Mouse (Mus musculus): Measurements from ENCODE around the gene Myo1e. TPM values are rescaled to one million over a fixed set of nuclear protein-coding genes. Genes with fewer than 3 reads are reported as not detected.
A peak's percentile ranks its signal among the peaks of the same experiment; 100 is the strongest.

Gene Myo1e
- 11.2 and 11.3 TPM in 2 replicates for polyA plus RNA-seq (2014; fragmentation: Nextera tagmentation; extraction: Ambion mirVana)

DNA sequence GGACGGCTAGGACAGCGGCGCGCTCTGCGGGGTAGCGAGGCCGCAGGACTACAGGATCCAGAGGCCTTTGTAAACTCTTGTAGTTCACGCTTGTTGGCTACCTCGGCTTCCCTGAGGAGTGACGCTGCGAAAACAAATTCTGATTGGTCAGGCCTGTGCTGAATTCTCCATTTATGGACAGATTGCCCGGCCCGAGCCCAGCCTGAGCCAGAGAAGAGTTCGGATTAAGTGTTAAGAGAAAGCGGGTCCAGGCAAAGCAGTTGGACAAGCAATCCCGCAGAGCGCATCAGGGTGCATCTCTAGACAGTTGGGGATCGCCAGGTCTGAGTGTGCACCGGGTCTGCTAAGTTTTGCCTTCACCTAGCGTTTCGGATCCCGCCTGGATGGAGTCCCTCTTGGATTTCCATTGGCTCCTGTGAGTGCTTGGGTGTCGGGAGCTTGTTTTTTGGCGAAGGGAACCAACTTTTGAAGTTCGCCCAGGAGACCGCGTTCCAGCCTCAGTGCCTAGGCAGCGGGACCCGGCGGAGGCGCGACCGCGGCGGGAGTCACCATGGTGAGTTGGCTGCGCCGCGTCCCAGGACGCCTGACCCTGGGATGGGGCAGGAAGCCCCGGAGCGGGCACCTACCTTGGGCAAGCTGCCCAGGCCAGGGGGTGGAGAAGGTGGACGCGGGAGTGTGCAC is at the start of gene Myo1e:
Gene Myo1e (plus strand): TSS at position 200 of the 681 bp plus-strand sequence.
- ATAC-seq (ENCODE audit: insufficient number of reproducible peaks, insufficient read depth, low FRiP score, low read depth), result peak; percentile 92
- H3K27ac ChIP-seq (replicated peaks in 1 of 2; ENCODE audit: control insufficient read depth in 1 of 2, insufficient read depth in 1 of 2, low read depth in 2 of 2, low read length in 2 of 2), result peak within 1 kb of the TSS; percentile 87 to 97
- H3K27me3 ChIP-seq (ENCODE audit: control insufficient read depth, insufficient read depth, low read length), result no peaks in the 10 kb centered on the region
- peaks cover 5 to 16% of the 10 kb centered on the region in 2 experiments for H3K4me1 ChIP-seq (ENCODE audit: control insufficient read depth in 2 of 2, insufficient read depth in 2 of 2, low read length in 2 of 2)
- WGBS, result under 1% methylated on average over 43 of the region's 43 CpGs
- H3K9ac ChIP-seq (ENCODE audit: low read length), result peak within 1 kb of the TSS; percentile 81
- H3K36me3 ChIP-seq (ENCODE audit: control insufficient read depth, insufficient read depth, low read length), result no peaks in the 10 kb centered on the region
- peak within 1 kb of the TSS; percentile 92 for H3K4me2 ChIP-seq (ENCODE audit: low read length)
- peak within 1 kb of the TSS; percentile 51 to 72 for H3K4me3 ChIP-seq (ENCODE audit: control insufficient read depth in 1 of 2, insufficient read depth in 1 of 2, low read depth in 1 of 2, low read length in 2 of 2)
- no peaks in the 10 kb centered on the region for H3K9me3 ChIP-seq (ENCODE audit: control insufficient read depth, low read length)

DNA sequence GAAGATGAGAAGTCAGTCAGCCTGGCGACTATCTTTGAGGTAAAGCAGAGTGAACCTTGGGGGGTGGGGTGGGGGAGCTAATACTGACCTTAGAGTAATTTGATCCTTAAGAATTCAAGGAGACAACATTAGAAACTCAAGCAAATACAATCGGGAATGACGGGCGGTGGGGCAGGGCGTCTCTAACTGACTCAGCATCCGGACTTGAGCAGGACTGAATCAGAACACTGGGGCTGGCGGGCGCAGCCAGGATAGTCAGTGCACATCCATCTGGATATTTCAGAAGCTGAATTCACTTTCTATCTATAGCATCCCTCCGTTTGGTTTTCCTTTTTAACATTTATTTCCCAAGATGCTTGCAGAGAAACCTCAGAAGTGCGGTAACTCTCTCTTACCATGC is 47.1 kb upstream of the Myo1e start:
- Histone ChIP-seq H3K4me3 (ENCODE audit: control insufficient read depth in 1 of 2, insufficient read depth in 1 of 2, low read depth in 1 of 2, low read length in 2 of 2) (no peak overlapping the region), H3K4me2 (ENCODE audit: low read length) (no peak overlapping the region), H3K27ac (replicated peaks in 1 of 2; ENCODE audit: control insufficient read depth in 1 of 2, insufficient read depth in 1 of 2, low read depth in 2 of 2, low read length in 2 of 2) (no peak overlapping the region), H3K9me3 (ENCODE audit: control insufficient read depth, low read length) (no peaks in the 10 kb centered on the region), H3K4me1 (ENCODE audit: control insufficient read depth in 2 of 2, insufficient read depth in 2 of 2, low read length in 2 of 2) (no peaks in the 10 kb centered on the region), H3K9ac (ENCODE audit: low read length) (no peak overlapping the region), H3K27me3 (ENCODE audit: control insufficient read depth, insufficient read depth, low read length) (no peaks in the 10 kb centered on the region), H3K36me3 (ENCODE audit: control insufficient read depth, insufficient read depth, low read length) (no peaks in the 10 kb centered on the region)
- no peak for ATAC-seq (ENCODE audit: insufficient number of reproducible peaks, insufficient read depth, low FRiP score, low read depth)
- WGBS, result 75% methylated on average over 10 of the region's 10 CpGs

DNA sequence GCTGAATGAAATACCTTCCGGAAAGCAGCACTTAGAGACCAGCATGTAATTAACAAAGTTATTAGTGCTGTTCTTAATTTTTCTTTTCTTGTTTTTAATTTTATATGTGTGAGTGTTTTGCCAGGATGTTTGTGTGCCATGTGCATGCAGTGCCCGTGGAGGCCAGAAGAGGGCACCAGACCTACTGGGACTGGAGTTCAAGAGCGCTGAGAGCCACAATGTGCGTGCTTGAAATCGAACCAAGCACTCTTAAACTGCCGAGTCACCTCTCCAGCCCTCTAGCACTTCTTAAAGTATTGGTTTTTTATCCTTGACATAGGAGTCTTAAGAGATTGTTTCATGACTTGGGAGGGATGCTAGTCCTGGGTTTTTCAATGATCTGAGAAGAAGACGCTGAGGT is 38.2 kb upstream of the Myo1e start:
- WGBS, result 85% methylated on average over 7 of the region's 7 CpGs
- no peak overlapping the region for H3K9ac ChIP-seq (ENCODE audit: low read length)
- no peak overlapping the region for H3K4me2 ChIP-seq (ENCODE audit: low read length)
- H3K4me3 ChIP-seq (ENCODE audit: control insufficient read depth in 1 of 2, insufficient read depth in 1 of 2, low read depth in 1 of 2, low read length in 2 of 2), result no peak overlapping the region
- no peaks in the 10 kb centered on the region for H3K4me1 ChIP-seq (ENCODE audit: control insufficient read depth in 2 of 2, insufficient read depth in 2 of 2, low read length in 2 of 2)
- H3K27me3 ChIP-seq (ENCODE audit: control insufficient read depth, insufficient read depth, low read length), result no peaks in the 10 kb centered on the region
- H3K27ac ChIP-seq (replicated peaks in 1 of 2; ENCODE audit: control insufficient read depth in 1 of 2, insufficient read depth in 1 of 2, low read depth in 2 of 2, low read length in 2 of 2), result no peak overlapping the region
- no peak for ATAC-seq (ENCODE audit: insufficient number of reproducible peaks, insufficient read depth, low FRiP score, low read depth)
- peaks cover 4% of the 10 kb centered on the region for H3K9me3 ChIP-seq (ENCODE audit: control insufficient read depth, low read length)
- no peaks in the 10 kb centered on the region for H3K36me3 ChIP-seq (ENCODE audit: control insufficient read depth, insufficient read depth, low read length)

DNA sequence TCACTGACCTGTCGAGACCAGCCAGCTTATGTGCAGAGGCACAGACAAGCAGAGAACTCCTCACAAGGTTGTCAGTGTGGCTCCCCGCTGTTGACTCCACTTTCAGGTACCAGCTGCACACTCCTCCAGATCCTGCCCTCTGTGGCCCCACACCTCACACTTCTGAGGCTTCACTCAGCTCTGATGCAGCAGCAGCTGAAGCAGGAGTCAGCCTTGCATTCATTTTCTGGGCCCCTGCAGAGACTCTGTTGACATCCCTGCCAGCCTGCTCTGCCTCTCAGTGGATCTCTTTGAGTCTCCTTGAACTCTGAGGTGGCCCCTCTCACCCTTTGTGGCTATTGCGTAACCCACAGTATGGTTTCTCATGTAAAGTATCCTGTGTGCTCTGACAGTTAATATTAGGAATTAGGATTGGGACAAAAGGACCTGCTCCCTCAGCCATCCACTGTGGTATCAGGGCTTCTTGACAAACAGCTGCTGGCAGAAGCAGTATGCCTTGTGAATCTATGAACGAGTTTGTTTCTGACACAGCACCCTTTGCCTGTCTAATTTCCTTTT is 32.8 kb upstream of the Myo1e start:
- no peak for ATAC-seq (ENCODE audit: insufficient number of reproducible peaks, insufficient read depth, low FRiP score, low read depth)
- no peaks in the 10 kb centered on the region for H3K4me1 ChIP-seq (ENCODE audit: control insufficient read depth in 2 of 2, insufficient read depth in 2 of 2, low read length in 2 of 2)
- H3K36me3 ChIP-seq (ENCODE audit: control insufficient read depth, insufficient read depth, low read length), result no peaks in the 10 kb centered on the region
- no peak overlapping the region for H3K27ac ChIP-seq (replicated peaks in 1 of 2; ENCODE audit: control insufficient read depth in 1 of 2, insufficient read depth in 1 of 2, low read depth in 2 of 2, low read length in 2 of 2)
- H3K4me2 ChIP-seq (ENCODE audit: low read length), result no peak overlapping the region
- H3K27me3 ChIP-seq (ENCODE audit: control insufficient read depth, insufficient read depth, low read length), result no peaks in the 10 kb centered on the region
- H3K4me3 ChIP-seq (ENCODE audit: control insufficient read depth in 1 of 2, insufficient read depth in 1 of 2, low read depth in 1 of 2, low read length in 2 of 2), result no peak overlapping the region
- no peaks in the 10 kb centered on the region for H3K9me3 ChIP-seq (ENCODE audit: control insufficient read depth, low read length)
- 61% methylated on average over 4 of the region's 4 CpGs for WGBS
- no peak overlapping the region for H3K9ac ChIP-seq (ENCODE audit: low read length)

DNA sequence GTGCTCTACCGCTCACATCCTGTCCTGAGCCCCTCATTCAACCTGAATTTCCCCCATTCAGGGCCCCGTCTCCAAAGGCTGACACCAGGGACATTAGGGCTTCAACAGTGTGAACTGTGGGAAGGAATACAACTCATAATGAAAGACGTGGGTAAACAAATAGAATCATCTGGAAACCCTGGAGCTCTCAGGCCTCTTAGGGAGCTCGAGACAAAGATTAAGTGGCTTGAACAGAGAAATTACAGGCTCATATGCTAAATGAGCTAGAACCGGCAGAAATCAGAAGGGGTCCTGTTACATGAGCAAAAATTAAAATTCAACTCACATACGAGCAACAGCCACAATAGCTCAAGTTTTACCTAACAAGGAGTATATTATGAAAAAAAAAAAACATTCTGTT is 32.3 kb upstream of the Myo1e start:
- WGBS, result 62% methylated on average over 6 of the region's 6 CpGs
- Histone ChIP-seq H3K4me3 (ENCODE audit: control insufficient read depth in 1 of 2, insufficient read depth in 1 of 2, low read depth in 1 of 2, low read length in 2 of 2) (no peak overlapping the region), H3K4me2 (ENCODE audit: low read length) (no peak overlapping the region), H3K36me3 (ENCODE audit: control insufficient read depth, insufficient read depth, low read length) (no peaks in the 10 kb centered on the region), H3K27ac (replicated peaks in 1 of 2; ENCODE audit: control insufficient read depth in 1 of 2, insufficient read depth in 1 of 2, low read depth in 2 of 2, low read length in 2 of 2) (no peak overlapping the region), H3K27me3 (ENCODE audit: control insufficient read depth, insufficient read depth, low read length) (no peaks in the 10 kb centered on the region), H3K9me3 (ENCODE audit: control insufficient read depth, low read length) (no peaks in the 10 kb centered on the region), H3K4me1 (ENCODE audit: control insufficient read depth in 2 of 2, insufficient read depth in 2 of 2, low read length in 2 of 2) (no peaks in the 10 kb centered on the region), H3K9ac (ENCODE audit: low read length) (no peak overlapping the region)
- ATAC-seq (ENCODE audit: insufficient number of reproducible peaks, insufficient read depth, low FRiP score, low read depth), result no peak

DNA sequence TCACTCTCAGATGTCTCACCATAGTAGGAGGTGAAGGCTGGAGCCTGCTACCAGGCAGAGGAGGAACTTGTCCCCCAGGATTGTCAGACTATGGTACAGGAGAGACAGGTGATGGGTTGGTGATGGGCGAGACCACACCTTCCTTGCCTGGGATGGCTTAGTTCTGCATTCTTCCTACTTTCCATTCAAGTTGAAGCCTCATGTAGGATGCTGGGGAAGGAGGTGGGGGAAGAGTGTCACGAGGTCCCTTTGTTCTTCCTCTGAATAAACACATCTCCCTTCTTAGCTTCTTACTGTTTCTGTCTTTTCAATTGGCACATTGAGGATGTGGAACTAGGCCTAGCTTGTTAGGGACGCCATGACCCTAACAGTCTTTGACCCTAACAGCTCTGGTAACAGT is 30.9 kb upstream of the Myo1e start:
- Histone ChIP-seq H3K9ac (ENCODE audit: low read length) (no peak overlapping the region), H3K4me1 (ENCODE audit: control insufficient read depth in 2 of 2, insufficient read depth in 2 of 2, low read length in 2 of 2) (no peaks in the 10 kb centered on the region), H3K9me3 (ENCODE audit: control insufficient read depth, low read length) (no peaks in the 10 kb centered on the region), H3K4me3 (ENCODE audit: control insufficient read depth in 1 of 2, insufficient read depth in 1 of 2, low read depth in 1 of 2, low read length in 2 of 2) (no peak overlapping the region), H3K27me3 (ENCODE audit: control insufficient read depth, insufficient read depth, low read length) (no peaks in the 10 kb centered on the region), H3K27ac (replicated peaks in 1 of 2; ENCODE audit: control insufficient read depth in 1 of 2, insufficient read depth in 1 of 2, low read depth in 2 of 2, low read length in 2 of 2) (no peak overlapping the region), H3K4me2 (ENCODE audit: low read length) (no peak overlapping the region), H3K36me3 (ENCODE audit: control insufficient read depth, insufficient read depth, low read length) (no peaks in the 10 kb centered on the region)
- WGBS, result 83% methylated on average over 3 of the region's 3 CpGs
- no peak for ATAC-seq (ENCODE audit: insufficient number of reproducible peaks, insufficient read depth, low FRiP score, low read depth)

DNA sequence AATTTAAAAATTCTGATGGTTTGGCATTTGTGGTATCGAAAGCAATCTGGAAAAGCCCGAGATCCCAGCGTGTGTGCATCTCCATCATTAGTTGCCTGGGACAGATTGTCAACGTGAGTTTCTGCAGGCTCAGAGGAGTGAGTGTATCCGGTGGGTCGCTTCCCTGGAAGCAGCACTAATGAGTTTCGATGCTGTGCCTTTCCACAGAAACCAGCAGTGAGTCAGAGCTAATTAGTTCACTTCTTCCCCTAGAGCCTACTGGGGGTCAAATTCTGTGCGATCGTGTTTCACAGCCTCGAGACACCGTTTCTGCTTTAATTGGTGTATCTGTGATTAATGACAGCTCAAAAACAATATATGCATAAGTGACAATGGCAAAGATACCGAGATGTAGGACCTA is 25.4 kb upstream of the Myo1e start:
- no peak overlapping the region for H3K9ac ChIP-seq (ENCODE audit: low read length)
- no peaks in the 10 kb centered on the region for H3K4me1 ChIP-seq (ENCODE audit: control insufficient read depth in 2 of 2, insufficient read depth in 2 of 2, low read length in 2 of 2)
- no peak overlapping the region for H3K4me3 ChIP-seq (ENCODE audit: control insufficient read depth in 1 of 2, insufficient read depth in 1 of 2, low read depth in 1 of 2, low read length in 2 of 2)
- H3K27ac ChIP-seq (replicated peaks in 1 of 2; ENCODE audit: control insufficient read depth in 1 of 2, insufficient read depth in 1 of 2, low read depth in 2 of 2, low read length in 2 of 2), result no peak overlapping the region
- no peaks in the 10 kb centered on the region for H3K9me3 ChIP-seq (ENCODE audit: control insufficient read depth, low read length)
- H3K36me3 ChIP-seq (ENCODE audit: control insufficient read depth, insufficient read depth, low read length), result no peaks in the 10 kb centered on the region
- no peak for ATAC-seq (ENCODE audit: insufficient number of reproducible peaks, insufficient read depth, low FRiP score, low read depth)
- 72% methylated on average over 12 of the region's 12 CpGs for WGBS
- H3K4me2 ChIP-seq (ENCODE audit: low read length), result no peak overlapping the region
- H3K27me3 ChIP-seq (ENCODE audit: control insufficient read depth, insufficient read depth, low read length), result no peaks in the 10 kb centered on the region

DNA sequence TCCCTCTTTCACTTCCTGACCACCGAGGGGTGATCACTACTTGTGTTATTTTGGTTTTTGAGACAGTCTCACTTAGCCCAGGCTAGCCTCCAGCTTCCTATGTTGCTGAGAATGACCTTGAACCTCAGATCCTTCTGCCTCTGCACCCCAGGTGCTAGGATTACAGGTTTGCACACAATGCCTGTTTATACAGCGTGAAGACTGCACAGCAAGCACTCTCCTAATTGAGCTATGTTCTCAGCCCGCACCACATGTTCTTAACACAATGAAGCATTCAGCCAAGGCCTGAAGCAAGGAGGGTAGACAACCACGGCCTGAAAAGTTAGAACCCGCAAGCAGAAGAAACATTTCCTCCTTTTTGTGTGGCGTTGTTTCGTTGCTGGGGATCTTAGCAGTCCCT is 24.5 kb upstream of the Myo1e start:
- Histone ChIP-seq H3K27me3 (ENCODE audit: control insufficient read depth, insufficient read depth, low read length) (no peaks in the 10 kb centered on the region), H3K4me2 (ENCODE audit: low read length) (no peak overlapping the region), H3K4me3 (ENCODE audit: control insufficient read depth in 1 of 2, insufficient read depth in 1 of 2, low read depth in 1 of 2, low read length in 2 of 2) (no peak overlapping the region), H3K27ac (replicated peaks in 1 of 2; ENCODE audit: control insufficient read depth in 1 of 2, insufficient read depth in 1 of 2, low read depth in 2 of 2, low read length in 2 of 2) (no peak overlapping the region), H3K9ac (ENCODE audit: low read length) (no peak overlapping the region), H3K36me3 (ENCODE audit: control insufficient read depth, insufficient read depth, low read length) (no peaks in the 10 kb centered on the region), H3K9me3 (ENCODE audit: control insufficient read depth, low read length) (no peaks in the 10 kb centered on the region), H3K4me1 (ENCODE audit: control insufficient read depth in 2 of 2, insufficient read depth in 2 of 2, low read length in 2 of 2) (no peaks in the 10 kb centered on the region)
- ATAC-seq (ENCODE audit: insufficient number of reproducible peaks, insufficient read depth, low FRiP score, low read depth), result no peak
- WGBS, result 74% methylated on average over 7 of the region's 7 CpGs

Measured in heart, embryonic 14.5 days (tissue).